Mouse (Mus musculus) brain, embryonic 14.5 days (tissue): ENCODE results near the gene Ldlrad3.

Experiments
- CTCF ChIP-seq: fragments of 200-500 bp; IDR thresholded peaks from 2 replicates; pipeline ENCODE4 v1.5.1; 2012; ENCODE audit warnings: inconsistent platforms, mild to moderate bottlenecking, moderate library complexity, borderline replicate concordance; ENCODE audit not compliant: insufficient read depth, insufficient read length; ENCODE audit errors: extremely low read depth
- POLR2A ChIP-seq: fragments of 200-500 bp; IDR thresholded peaks from 2 replicates; pipeline ENCODE4 v1.6.1; 2012; ENCODE audit warnings: mild to moderate bottlenecking, inconsistent platforms, borderline replicate concordance; ENCODE audit not compliant: poor library complexity, insufficient read depth, insufficient read length, severe bottlenecking; ENCODE audit errors: extremely low read depth

DNA sequence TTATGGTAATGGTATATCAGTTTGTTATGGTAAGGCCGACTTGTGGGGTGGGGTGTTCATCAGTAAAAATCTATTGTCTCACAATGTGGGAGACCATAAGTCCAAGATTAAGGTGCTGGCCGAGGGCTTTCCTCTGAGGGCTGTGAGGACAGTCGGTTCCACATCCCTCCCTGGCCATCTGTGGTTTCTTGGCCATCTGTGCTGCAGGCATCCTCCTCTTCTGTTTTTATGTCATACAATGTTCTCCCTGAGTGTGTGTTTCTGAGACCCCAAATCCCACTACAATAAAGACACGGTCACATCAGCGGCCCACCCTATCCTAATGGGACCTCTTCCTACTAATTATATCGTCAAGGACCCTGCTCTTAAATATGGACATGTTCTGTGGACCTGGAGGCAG is 133.8 kb downstream of the Ldlrad3 start:
- no peak for TF ChIP-seq CTCF
- TF ChIP-seq POLR2A: no peak
